Mouse (Mus musculus) c-Kit-positive CD71-negative TER-119-negative erythroid progenitor cells, embryonic 14.5 days (primary cell): ENCODE results near the gene Rad21l.

Experiments
- DNase-seq: peaks from one replicate; pipeline ENCODE4 v3.0.0-alpha.2; 2013; ENCODE audit warnings: low read depth

The Rad21l gene

DNA sequence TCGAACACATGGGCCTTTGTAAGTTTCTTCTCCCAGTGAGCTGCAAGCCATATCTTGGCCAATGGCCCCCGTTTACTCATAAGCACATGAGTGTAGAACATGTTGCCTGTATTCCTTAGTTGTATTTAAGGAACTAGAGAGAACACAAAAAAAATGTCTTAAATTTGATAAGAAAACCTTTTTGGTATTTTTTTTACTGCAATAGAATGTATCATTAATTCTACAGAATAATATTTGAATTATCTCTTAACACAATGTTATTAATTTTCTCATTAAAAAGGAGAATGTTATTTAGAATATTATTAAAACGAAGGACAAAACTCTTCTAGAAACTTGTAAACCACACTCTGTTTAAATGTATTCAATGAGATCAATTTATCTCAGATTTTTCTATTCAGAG, at the start of gene Rad21l:
Gene Rad21l (minus strand): TSS at position 101 of the 400 bp plus-strand sequence.
- DNase-seq = no peak

DNA sequence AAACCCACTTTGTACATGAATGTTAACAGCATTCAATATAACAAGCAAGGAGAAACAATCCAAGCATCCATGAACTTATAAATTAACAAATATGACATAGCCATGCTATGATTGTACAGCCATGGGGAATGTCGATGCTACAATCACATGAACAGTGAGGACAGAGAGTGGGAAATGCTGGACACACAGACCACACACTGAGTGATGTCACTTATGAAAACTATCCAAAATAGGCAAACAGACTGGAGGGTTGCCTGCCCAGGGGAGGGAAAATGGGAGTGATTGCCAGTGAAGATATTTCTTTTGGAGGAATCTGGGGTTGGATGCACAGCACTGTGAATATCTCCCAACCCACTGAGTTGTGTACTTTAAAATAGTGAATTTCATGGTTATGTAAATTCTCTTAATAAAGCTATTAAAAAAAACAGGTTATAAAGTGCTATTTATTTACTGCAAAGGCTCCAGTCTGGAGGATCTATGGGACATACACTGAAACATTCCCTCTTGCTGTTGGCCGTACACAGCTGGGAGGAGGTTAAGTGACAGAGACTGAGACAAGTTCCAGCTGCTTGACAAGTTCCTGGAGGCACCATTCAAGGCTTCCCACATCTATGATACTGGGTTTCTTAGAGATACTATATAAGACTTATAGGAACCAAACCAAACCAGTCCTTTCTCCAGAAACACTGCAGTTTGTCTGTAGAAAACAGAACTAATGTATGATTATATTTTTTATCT, 48.2 kb upstream of the Rad21l start:
- no peak for DNase-seq

DNA sequence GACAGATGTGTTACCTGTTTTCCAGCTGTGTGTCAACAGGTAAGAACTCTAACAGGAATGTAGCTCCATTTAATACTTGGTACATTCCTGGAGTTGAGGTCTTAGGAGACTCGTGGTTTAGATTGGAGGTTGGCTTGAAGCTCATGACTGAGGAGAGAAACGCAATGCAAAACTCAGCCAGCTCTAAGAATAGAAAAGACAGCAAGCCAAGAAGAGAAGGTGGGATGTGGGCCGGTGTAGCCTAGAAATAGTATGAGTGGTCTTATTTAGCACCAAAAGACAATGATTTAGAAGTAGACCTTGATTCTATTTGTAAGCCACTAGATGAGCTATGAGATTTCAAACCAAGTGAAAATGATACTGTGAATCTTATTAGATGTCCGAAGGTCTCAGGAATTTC, 47.2 kb upstream of the Rad21l start:
- DNase-seq = no peak

DNA sequence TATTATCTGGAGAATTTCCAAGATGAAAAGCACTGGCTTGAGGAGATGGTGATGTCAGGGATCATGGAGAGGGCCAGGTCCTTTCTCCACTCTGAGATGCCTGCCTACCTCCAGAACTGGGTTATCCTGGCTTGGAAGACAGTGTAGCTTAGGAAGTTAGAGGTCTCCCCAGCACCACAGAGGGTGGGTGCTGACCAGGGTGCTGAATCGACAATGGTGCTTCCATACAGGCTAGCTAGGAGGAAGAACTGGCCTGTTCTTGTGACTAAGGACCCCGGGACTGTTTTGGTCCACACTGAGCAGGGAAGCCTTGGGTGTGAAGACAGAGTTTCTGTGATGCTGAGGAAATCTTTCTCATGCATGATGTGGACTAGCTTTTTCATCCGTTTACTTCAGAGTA, 44.3 kb upstream of the Rad21l start:
- peak; percentile 40 for DNase-seq

DNA sequence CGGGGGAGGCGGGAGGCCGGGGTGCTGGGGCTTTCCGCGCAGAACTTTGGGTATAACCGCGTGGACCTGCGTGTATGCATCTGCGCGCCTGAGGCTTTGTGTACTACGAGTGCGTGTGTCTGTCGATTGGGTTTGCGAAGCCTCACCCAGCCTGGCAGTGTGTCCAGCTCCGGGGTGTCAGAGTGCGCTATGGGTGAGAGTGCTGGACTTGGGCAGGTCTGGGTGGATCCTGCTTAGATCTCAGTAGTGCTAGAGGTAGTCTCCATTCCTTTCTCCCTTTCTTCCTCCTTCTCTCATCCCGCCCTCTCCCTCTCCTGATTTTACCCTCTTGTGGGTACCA, 34.5 kb upstream of the Rad21l start:
- DNase-seq = no peak

DNA sequence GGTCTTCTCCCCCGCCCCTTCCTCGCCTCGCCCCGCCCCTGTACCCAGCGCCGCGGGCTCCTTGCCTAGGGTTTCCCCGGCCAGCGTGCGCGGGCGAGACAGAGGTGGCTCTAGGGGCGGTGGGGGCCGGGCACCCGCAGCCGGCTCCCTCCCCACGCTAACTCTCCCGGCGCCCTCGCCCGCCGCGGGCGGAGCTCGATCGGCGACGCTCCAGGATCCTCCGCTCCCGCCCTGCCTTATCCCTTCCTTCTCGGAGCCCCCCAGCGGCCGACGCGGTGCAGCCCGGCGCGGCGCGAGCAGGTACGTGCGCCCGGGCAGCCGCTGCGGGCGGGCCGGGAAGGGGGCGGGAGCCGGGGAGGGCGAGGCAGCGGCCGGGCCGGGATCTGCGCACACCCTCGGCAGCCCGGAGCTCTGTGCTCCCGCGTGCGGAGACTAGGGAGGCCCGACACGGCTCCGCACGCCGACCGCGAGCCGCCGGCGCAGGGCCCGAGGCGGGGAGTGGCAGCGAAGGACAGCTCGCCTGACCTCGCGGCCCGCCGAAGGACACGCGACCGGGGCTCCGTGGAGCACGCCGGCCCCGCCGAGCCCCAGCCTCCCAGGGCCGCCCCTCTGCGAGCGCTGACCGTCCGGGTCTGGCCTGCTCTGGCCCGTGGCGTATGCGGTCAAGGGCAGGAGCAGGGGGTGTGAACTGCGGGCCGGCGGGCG, 34.0 kb upstream of the Rad21l start:
- peak; percentile 5 for DNase-seq

DNA sequence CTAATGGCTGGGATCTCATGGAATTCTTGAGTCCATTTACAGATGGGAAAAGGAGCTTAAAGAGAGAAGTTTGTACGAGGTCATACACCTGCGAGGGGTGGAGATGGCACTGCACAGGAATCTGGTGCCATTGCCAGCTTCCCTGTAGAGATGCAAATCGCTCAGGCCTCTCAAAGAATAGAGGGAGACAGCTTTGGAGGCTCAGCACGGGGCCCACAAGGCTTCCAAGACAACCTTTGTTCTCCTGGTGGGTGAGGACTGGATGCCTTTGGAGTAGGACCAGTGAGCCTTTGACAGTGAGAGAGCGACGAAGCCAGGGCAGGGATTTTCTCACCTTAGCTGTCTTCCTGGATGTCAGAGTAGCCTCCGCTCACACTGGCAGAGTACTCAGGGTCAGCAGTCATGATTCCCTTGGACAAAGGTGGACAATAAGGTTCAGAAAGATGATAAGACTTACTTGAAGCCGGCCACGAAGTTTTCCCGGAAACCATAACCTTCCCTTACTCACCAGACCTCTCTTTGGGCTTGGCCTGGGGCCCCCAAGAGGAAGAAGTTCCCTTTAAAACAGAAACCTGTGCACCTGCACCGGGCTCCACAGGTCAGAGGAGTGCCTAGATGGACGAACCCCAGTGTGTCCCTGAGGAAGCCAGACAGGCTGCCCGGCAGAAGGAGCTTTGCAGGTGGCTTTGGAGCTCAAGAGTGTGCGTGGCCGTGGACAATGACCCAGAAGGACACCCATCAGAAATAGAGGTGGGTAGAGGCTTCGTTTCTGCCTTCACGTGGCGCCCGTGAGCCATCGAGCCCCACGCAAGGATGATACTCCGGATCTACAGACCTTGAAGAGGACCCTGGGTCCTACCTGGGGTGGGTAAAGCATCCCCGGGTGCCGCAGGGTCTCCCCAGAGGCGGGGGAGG, 33.2 kb upstream of the Rad21l start, which contains the start of gene Tmem74b:
Gene Tmem74b (plus strand): TSS at position 778 of the 915 bp plus-strand sequence.
- no peak for DNase-seq

DNA sequence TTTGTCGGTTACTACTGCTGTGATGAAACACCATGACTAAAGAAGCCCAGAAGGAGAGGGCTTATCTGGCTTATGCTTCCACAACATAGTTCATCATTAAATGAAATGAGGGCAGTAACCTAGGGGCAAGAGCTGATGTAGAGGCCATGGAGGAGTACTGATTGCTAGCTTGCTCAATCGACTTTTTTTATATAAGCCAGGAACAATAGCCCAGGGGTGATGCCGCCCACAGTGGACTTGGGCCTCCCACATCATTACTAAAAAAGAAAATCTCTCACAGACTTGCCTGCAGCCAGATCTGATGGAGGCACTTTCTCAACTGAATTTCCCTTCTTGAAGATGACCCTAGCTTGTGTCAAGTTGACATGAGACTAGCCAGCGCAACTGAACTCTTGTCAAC, 14.6 kb upstream of the Rad21l start:
- no peak for DNase-seq

DNA sequence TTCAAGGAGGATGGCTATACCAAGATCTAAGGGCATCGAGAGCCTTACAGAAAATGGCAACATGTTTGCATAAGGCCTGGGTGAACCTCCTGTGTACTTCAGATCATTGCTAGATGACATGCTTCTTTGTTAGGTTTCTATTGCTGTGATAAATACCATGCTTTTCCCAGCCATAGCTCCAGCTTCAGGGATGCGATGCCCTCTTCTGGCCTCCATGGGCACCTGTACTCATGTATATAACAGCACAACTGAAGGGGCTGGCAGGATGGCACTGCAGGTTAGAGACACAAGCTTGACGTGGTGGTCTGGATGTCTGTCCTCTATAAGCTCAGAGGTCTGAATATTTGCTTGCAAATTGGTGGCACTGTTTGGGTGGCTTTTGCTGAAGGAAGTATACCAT, 14.0 kb upstream of the Rad21l start:
- DNase-seq = no peak

DNA sequence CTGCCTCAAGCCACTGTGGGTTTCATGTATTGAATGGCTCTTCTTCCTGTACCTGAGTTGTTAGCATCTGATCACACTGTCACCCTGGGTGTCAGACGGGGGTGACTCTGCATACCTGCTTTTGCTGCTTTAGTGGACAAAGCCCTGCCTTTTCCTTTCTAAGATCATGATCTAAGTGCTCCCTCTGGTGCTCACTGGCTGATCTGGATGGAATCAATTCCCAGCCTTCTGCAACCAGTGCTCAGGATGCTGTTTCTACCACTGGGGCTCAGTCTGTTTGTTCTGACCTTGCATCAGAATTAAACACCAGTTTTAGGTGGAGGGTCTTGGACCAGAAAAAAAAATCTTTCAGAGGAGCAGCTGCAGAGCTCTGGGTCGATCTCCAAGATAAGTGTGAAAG, 7.9 kb upstream of the Rad21l start:
- DNase-seq = no peak

DNA sequence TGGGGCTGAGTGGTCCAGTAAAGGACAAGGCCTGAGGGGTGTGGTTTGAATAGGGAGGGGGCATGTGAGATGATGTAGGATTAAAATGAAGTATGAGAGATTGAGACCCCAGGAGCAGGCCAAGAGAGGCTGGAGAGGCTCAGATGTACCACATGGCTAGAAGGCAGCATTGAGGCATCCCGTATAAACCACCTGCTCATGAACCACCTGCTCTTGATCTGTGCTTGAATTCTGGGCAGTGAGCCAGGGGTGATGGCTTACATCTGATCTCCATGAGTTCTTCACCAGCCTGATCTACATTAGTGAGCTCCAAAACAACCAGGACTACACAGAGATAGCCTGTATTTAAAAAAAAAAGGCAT, 2.6 kb upstream of the Rad21l start:
- DNase-seq = no peak

DNA sequence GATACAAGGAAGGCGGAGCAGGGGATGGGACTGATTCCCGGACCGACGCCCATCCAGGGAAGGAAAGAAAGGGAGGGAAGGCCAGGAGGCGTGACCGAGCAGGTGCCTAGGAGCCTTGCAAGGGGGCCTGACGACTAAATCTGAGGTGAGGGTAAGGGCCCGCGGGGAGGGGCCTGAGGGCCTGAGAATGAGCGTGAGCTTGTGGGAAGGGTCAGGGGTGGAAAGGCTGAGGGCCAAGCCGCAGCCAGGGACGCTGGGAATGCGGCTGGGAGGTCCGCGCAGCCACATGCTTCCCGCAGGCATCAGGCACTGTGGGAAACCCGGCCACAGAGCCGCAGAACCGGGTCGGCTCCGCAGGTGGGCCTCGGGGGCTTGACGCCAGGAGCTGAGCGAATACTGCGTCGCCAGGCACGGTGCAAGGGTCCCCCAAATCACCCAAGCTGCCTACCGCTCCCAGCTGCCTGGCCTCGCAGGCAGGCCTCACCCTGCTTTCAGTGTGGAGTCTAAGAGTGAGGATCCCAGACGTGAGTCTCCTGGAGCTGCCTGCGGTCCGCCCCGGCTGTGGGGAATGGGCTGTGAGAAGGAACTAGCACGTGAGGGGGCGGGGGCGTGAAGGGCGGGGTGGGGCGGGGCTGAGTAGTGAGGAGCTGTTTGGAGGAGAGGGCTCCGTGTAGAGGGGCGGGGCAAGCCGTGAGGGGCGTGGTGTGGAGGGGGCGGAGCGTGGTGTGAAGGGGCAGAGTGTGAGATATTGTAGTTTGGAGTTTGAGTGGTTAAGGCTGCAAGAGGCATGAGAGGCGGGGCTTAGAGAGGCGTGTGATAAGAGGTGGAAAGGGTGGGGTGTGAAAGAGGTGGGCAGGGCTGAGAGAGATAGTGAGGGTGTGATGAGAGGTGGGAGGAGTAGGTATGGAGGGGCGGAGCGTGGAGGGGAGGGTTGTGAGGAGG, 2.0 kb upstream of the Rad21l start:
- no peak for DNase-seq

DNA sequence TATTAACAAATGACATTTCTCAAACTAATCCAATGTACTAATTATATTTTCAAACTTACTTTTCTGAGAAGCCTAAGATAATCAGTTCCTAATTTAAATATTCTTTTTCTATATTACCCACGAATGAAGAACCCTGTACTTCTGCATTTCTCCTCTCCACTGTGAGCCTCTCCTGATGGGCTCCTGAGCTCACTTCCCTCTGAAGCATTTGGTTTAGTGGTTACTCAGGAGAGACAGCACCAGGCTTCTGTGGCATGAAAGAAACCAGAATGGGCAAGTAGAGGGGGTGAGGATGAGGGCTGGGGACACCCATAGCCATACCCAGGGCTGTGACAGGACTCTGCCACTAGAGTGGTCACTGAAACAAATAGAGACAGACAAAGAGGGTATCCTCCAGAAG, 16.3 kb downstream of the Rad21l start:
- DNase-seq = no peak

DNA sequence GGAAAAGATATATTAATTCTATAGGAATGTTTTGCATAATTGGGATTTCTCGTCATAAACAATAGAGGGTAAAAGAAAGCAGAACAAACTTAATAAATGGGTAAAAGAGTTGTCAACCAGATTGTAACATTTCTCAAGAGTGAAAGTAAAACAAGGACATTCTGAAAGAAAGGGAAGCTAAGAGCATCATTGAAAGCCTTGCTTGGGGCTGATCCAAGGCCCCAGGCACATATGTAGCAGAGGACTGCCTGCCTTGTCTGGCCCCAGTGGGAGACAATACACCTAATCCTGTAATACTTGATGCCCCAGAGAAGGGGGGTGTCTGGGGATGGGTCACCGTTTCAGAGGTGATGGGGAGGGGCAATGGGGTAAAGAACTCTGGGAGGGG, 32.3 kb downstream of the Rad21l start:
- DNase-seq = no peak

DNA sequence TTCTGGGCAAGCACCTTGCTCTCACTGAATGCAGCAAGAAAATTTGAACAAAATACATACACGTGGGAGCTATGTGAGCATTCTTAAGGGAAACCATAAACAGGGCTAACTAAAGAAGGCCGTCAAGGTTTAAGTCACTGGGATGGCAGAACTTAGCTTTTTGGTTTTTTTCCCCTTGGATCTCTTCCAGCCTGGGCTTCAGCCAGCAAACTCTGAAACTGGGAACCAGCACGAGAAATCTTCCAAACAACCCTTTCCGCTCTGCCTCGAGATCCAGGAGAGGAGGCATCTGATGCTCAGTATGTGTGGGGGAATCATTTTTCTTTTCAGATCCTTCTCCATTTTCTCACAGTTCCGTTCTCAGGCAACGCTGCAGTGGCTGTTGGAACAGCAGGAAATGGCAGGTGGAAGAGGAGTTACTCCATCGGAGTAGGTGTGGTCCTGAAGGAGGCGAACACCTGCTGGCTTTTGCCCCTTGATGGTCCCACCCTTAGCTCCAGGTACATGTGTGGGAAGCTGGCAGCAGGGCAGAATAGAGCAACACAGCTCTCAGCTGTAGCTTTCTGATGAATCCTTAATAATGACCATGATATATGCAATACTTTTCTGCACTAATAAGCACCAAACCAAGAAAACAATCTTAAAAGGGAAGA, 32.8 kb downstream of the Rad21l start:
- no peak for DNase-seq

DNA sequence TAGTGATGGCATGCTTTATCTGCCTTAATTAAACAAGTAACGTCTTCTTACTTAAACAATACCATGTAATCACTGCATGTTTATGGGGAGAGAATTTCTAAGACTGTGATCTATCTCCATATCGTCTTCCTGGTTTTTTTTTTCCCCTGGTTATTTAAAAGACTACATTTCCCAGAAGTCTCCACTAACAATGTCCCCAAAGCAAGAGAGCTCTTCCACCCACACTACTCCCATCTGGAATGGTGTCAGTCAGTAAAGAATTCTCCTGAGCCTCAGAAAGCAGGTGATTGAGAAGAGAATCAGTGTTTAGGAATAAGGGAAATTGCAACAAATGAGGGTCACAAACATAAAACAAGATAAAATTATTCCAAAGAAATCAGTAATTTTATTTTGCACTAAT, 33.4 kb downstream of the Rad21l start:
- DNase-seq = no peak

DNA sequence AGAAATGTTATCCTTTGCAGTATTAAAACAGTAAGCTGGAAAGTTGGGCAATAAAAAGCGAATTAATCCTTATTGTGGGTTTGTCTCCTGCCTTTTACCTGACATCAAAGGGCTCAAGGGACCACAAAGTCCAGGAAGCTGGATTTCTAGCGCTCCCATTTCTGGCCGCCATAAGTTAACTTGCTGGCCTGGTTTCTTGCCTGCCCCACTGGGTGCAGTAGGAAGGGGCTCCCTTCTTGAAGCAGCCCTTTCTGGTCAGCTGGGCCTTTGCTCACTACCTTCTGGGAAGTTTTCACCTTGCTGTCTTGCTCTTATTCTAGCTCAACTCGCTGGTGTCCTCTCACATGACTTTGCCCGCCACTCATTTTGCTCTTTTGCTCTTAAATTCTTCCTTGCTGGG, 35.4 kb downstream of the Rad21l start:
- DNase-seq = no peak

DNA sequence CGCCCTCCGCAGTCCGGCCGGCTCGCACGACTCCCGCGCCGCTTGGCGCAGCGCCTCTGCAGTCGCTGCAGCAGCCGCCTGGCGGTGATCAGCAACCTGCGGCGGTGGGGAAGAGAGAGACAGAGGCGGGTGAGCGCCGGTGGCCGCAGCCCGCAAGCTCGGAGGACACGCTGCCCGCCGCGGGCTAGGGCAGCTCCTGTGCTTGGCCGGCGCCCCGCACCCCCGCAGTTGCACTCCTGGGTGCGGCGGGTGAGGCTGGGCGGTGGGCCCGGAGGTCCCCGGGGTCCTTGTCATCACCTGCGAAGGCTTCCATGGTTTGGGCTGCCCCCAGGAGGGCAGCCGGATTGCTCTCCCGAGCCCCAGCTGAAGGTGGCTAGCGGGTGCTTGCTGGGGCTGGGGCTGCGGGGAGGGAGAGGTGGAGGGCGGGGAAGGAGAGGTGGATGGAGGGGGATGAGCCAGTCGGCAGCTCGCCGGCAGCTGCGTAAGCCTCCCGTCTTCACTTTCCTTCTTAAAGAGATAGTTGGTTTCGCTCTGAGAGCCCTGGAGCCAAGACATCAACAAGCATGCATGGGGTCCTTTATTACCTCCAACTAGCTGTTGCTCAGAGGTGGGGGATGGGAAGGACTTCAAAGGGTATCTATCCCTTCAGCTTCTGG, 36.0 kb downstream of the Rad21l start, which contains the start of gene Snph:
Gene Snph (minus strand): TSS at position 435 of the 656 bp plus-strand sequence.
- DNase-seq = no peak

DNA sequence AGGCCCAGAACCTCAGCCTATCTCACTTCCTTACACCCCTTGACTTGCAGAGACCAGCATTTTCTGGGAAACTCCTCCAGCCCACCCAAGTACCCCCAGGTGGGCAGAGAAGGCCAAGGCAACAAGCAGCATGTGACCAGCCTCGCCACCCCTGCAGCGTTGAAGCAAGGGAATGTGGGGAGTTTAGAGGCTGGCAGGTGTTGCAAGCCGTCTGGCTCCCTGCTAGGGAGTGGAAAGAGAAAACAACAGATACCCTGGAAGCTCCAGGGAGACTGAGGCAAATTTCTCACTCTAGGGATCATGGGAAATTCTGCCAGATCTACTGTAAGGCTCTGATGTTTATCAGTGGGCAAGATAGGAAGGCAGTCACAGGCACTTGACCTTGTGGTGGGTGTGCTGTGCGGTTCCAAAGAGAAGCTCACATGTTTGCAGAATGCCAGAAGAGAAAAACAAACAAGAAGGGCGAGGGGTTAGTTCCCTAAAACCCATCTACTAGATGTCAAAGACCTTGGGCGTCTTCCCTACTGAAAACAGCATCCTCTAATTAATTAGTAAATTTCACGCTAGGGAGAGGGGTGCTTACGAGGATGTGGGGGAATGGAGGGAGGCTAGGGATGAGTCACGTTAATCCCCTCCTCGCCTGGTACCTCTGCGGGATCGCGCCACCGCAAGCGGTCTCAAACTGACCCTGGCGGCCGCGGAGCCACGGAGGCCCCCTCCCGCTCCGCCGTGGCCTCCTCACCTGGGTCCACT, 36.8 kb downstream of the Rad21l start:
- DNase-seq = no peak

DNA sequence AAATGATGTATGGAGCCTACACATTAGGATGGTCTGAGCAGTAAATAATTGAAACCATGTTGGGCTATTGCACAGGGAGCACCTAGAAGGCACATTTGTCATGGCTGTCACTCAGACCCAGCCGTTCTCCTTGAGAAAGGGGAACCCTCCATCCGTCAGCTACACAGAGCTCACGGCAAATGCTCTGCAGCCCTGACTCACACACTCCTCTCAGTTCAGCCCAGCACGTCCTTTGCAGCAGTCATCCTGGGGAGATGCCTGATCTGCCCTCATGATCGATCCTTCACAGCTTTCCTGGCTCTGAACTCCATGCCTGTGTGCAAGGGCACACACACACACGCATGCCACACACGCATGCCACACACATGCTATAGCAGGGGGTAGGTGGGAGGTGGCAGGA, 39.0 kb downstream of the Rad21l start:
- DNase-seq = no peak
